Mouse (Mus musculus) brain, embryonic 18.5 days (tissue): Measurements from ENCODE around the gene Abhd11.
"Not testable (repeated sequence)": the region's sequence is repeated elsewhere in the genome, so short reads cannot be mapped to it uniquely, and the experiment has no call there.

Experiments
- DNase-seq: peaks from one replicate; pipeline ENCODE4 v3.0.0-alpha.2; 2012; ENCODE audit warnings: low read depth, low spot score

Abhd11 gene

GRCm38 (mm10) chr5:135023344-135024173, 14.6 kb downstream of the Abhd11 start, which contains the start of gene Stx1a:
TSS of gene Stx1a (plus strand) at chr5:135023482.
- DNase-seq: peak; percentile 74

GRCm38 (mm10) chr5:135024665-135025224, 15.8 kb downstream of the Abhd11 start:
- no peak for DNase-seq

GRCm38 (mm10) chr5:135025899-135026298, 16.9 kb downstream of the Abhd11 start:
- DNase-seq: no peak

- DNase-seq: no peak
These were observed 20.3 kb downstream of the Abhd11 start for GRCm38 (mm10) chr5:135029007-135029854.

GRCm38 (mm10) chr5:135032581-135032980, 23.6 kb downstream of the Abhd11 start:
- DNase-seq: no peak

GRCm38 (mm10) chr5:135034593-135034992, 25.6 kb downstream of the Abhd11 start:
- DNase-seq: no peak

GRCm38 (mm10) chr5:135035608-135036359, 26.8 kb downstream of the Abhd11 start:
- DNase-seq: no peak

- DNase-seq: no peak
These were observed 29.0 kb downstream of the Abhd11 start for GRCm38 (mm10) chr5:135037946-135038345.

- DNase-seq: no peak
These were observed 30.6 kb downstream of the Abhd11 start for GRCm38 (mm10) chr5:135039541-135039940.

- DNase-seq: no peak
These were observed 31.1 kb downstream of the Abhd11 start for GRCm38 (mm10) chr5:135040059-135040458.

GRCm38 (mm10) chr5:135040777-135041176, 31.8 kb downstream of the Abhd11 start:
- no peak for DNase-seq

GRCm38 (mm10) chr5:135042105-135042788, 33.3 kb downstream of the Abhd11 start:
- DNase-seq: no peak

- no peak for DNase-seq
These were observed 35.6 kb downstream of the Abhd11 start for GRCm38 (mm10) chr5:135044575-135044974.

- DNase-seq: no peak
These were observed 39.6 kb downstream of the Abhd11 start for GRCm38 (mm10) chr5:135048539-135048938.

- DNase-seq: not testable (repeated sequence)
These were observed 40.3 kb downstream of the Abhd11 start for GRCm38 (mm10) chr5:135049268-135049667.

- DNase-seq: no peak
These were observed 44.4 kb downstream of the Abhd11 start for GRCm38 (mm10) chr5:135053356-135053755.
